Mouse (Mus musculus) adrenal gland, postnatal 0 days (tissue): ENCODE measurements around the gene Baz1b. TPM values are rescaled to one million over a fixed set of nuclear protein-coding genes. Genes with fewer than 3 reads are reported as not detected.

Experiments
- microRNA-seq: library from miRNA; unstranded; fragments of <30 nt; microRNA quantifications from one replicate; pipeline ENCODE4, GENCODE M21; 2016; ENCODE audit warnings: borderline replicate concordance; ENCODE audit not compliant: insufficient number of aligned reads
- polyA plus RNA-seq: library from polyadenylated mRNA; unstranded; fragments of >200 nt; fragmentation: Nextera tagmentation; extraction: Ambion mirVana; gene quantifications from 2 replicates; pipeline ENCODE4 v1.2.1, GENCODE M21; 2015

The Baz1b gene
- polyA plus RNA-seq: 13.8 and 15.8 TPM in 2 replicates

GRCm38 (mm10) chr5:135186621-135187348, at the start of gene Baz1b:
TSS of gene Baz1b (plus strand) at chr5:135187264.

GRCm38 (mm10) chr5:135149053-135149819, 37.8 kb upstream of the Baz1b start, which contains the start of gene Tbl2:
TSS of gene Tbl2 (plus strand) at chr5:135149657.

GRCm38 (mm10) chr5:135168063-135169062, 18.7 kb upstream of the Baz1b start, which contains the start of gene Bcl7b:
TSS of gene Bcl7b (plus strand) at chr5:135168283.

GRCm38 (mm10) chr5:135251079-135251454, 64.0 kb downstream of the Baz1b start, which contains the start of gene Fzd9:
TSS of gene Fzd9 (minus strand) at chr5:135251230.

Small RNA genes within 50 kb of the gene (microRNA-seq; reads per million reads assigned to microRNA genes)
- gene Gm25315: not detected

Other genes with a start within 250 kb of the Baz1b start
- 0.74 and 1.8 TPM in 2 replicates for gene Cldn4, start 240.3 kb upstream of the Baz1b start, polyA plus RNA-seq
- gene Cldn3, start 201.1 kb upstream of the Baz1b start, polyA plus RNA-seq: 9.2 and 9.9 TPM in 2 replicates
- gene Abhd11, start 178.1 kb upstream of the Baz1b start, polyA plus RNA-seq: 50.6 and 73.8 TPM in 2 replicates
- 16.5 and 23.9 TPM in 2 replicates for gene Stx1a, start 163.8 kb upstream of the Baz1b start, polyA plus RNA-seq
- 28.7 and 44.2 TPM in 2 replicates for gene Dnajc30, start 123.1 kb upstream of the Baz1b start, polyA plus RNA-seq
- gene Bud23, start 122.3 kb upstream of the Baz1b start, polyA plus RNA-seq: 49.9 and 70.9 TPM in 2 replicates
- 9.5 and 14.7 TPM in 2 replicates for gene Vps37d, start 109.0 kb upstream of the Baz1b start, polyA plus RNA-seq
- 3.0 and 7.7 TPM in 2 replicates for gene Mlxipl, start 97.4 kb upstream of the Baz1b start, polyA plus RNA-seq
- 8.7 and 12.8 TPM in 2 replicates for gene Tbl2, start 37.6 kb upstream of the Baz1b start, polyA plus RNA-seq
- 51.5 and 67.6 TPM in 2 replicates for gene Bcl7b, start 19.0 kb upstream of the Baz1b start, polyA plus RNA-seq
- gene Fzd9, start 64.0 kb downstream of the Baz1b start, polyA plus RNA-seq: 0.77 and 1.6 TPM in 2 replicates
- 0.17 TPM in 1 of 2 replicates, not detected in the other for gene Fkbp6, start 162.8 kb downstream of the Baz1b start, polyA plus RNA-seq
- not detected in 2 replicates for gene Trim50, start 166.0 kb downstream of the Baz1b start, polyA plus RNA-seq
- gene Nsun5, start 182.7 kb downstream of the Baz1b start, polyA plus RNA-seq: 12.1 and 14.8 TPM in 2 replicates
- 6.0 and 6.6 TPM in 2 replicates for gene Pom121, start 207.3 kb downstream of the Baz1b start, polyA plus RNA-seq